Mouse (Mus musculus): Measurements from ENCODE around the gene Slc44a2.

DNA sequence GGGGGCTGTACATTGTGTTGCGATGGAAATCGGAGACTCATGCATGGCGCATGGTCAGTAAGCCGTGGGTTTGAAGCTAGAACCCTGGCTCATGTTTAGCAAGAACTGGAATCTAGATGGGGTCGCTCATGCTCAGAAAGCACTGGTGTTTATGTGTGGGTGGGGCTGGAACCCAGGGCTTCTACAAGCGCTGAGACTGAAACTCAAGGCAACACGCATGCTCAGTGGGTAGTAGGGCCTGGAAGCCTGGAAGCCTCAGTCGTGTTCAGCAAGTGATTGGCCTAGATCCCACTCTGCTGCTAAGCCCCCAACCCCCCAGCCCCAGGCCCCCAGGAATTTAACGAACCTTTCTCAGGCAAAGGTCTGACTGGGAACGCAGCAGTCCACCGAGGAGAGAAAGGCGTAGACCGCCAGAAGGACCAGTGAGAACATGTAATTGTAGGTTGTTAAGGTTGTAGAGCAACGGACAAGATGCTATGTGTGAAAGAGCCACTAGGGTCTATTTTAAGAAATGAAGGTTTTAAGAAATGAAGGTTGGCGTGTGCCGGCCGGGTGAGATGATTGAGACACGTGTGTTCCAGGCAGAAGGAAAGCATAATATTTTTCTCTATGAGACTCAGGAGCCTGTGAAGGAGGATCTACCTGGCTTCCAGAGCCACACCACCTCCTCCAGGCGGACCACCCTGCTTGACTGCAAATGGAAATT is 1.9 kb downstream of the Slc44a2 start:
- TF ChIP-seq CTCF (conservative IDR thresholded peaks at IDR 0.05; ENCODE audit: insufficient read depth, insufficient read length, low read depth, low read length) (no peak), POLR2A (IDR thresholded peaks at IDR 0.05; ENCODE audit: low read depth, low read length) (no peak)

All from kidney, adult 2 months (tissue).